22 mouse cellular contexts compared by ENCODE assay signal in the genomic region with DNA sequence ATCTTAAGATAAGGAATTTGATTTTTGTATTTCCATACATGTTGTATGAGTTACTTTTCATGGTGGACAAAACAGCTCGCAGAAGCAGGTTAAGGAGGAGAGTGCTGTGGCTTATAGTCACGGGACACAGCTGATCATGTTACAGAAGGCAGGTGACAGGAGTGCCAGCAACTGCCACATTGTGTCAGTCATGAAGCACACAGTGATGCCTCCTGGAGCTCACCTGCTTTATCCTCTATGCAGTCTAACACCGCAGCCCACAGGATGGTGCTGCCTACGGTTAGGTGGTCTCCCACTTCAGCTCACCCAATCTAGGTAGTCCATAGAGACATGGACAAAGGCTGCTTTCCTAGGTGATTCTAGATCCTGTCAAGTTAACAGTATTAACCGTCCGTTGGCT. TPM values are rescaled to one million over a fixed set of nuclear protein-coding genes. Genes with fewer than 3 reads are reported as not detected.
DNase-seq lines count a peak whose midpoint lies in the region; ATAC-seq and TF ChIP-seq lines count a peak whose summit lies in the region.
"Had no signal": no experiment of that assay in that cellular context is flagged by ENCODE, and none has a peak within 500 bp of the region (broad histone marks: within the 10 kb centered on the region; RNA-seq: fewer than 3 reads in every experiment).

No protein-coding gene starts in this region.

- H3K36me3 ChIP-seq in kidney, adult 2 months (ENCODE audit: control insufficient read depth, insufficient read depth, low read length) = no peaks in the 10 kb centered on the region; the same call in 1 of the 2 replicates
- no peaks in the 10 kb centered on the region for H3K36me3 ChIP-seq in forebrain, embryonic 10.5 days (replicated peaks)
- H3K36me3 ChIP-seq in liver, postnatal 0 days (replicated peaks; ENCODE audit: insufficient read depth, low read length) = no peaks in the 10 kb centered on the region
- H3K36me3 ChIP-seq: embryonic facial prominence, embryonic 15.5 days; forebrain, embryonic 15.5 days; liver, embryonic 13.5 days; lung, embryonic 15.5 days; midbrain, embryonic 10.5 days; neural tube, embryonic 15.5 days had no signal

- no peak overlapping the region for H3K27ac ChIP-seq in kidney, adult 2 months (ENCODE audit: insufficient read depth, low read depth, low read length)
- H3K27ac ChIP-seq in forebrain, embryonic 10.5 days = no peak overlapping the region
- H3K27ac ChIP-seq in liver, postnatal 0 days (ENCODE audit: low read depth) = no peak overlapping the region
- H3K27ac ChIP-seq: embryonic facial prominence, embryonic 15.5 days; forebrain, embryonic 15.5 days; hindbrain, embryonic 14.5 days; liver, embryonic 13.5 days; lung, embryonic 15.5 days; midbrain, embryonic 10.5 days; neural tube, embryonic 15.5 days had no signal

- TF ChIP-seq CTCF in kidney, adult 2 months (conservative IDR thresholded peaks at IDR 0.05; ENCODE audit: insufficient read depth, insufficient read length, low read depth, low read length) = no peak
- no peak for TF ChIP-seq CTCF in liver, postnatal 0 days (IDR thresholded peaks at IDR 0.05; ENCODE audit: low read depth)

- no peaks in the 10 kb centered on the region for H3K4me1 ChIP-seq in kidney, adult 2 months (ENCODE audit: control insufficient read depth, insufficient read depth, low read length)
- H3K4me1 ChIP-seq in forebrain, embryonic 10.5 days = no peaks in the 10 kb centered on the region
- H3K4me1 ChIP-seq in liver, postnatal 0 days (ENCODE audit: insufficient read depth) = no peaks in the 10 kb centered on the region
- H3K4me1 ChIP-seq: forebrain, embryonic 15.5 days; liver, embryonic 13.5 days; midbrain, embryonic 10.5 days; neural tube, embryonic 15.5 days had no signal

- no peaks in the 10 kb centered on the region for H3K9me3 ChIP-seq in forebrain, embryonic 10.5 days
- H3K9me3 ChIP-seq in liver, postnatal 0 days (ENCODE audit: low read length) = no peaks in the 10 kb centered on the region
- H3K9me3 ChIP-seq: embryonic facial prominence, embryonic 15.5 days; forebrain, embryonic 15.5 days; liver, embryonic 13.5 days; lung, embryonic 15.5 days; midbrain, embryonic 10.5 days; neural tube, embryonic 15.5 days had no signal

- DNase-seq in testis, postnatal 10 days (ENCODE audit: low spot score) = peak; percentile 21
- DNase-seq in testis, postnatal 14 days (ENCODE audit: low spot score) = no peak
- DNase-seq in naive thymus-derived CD4-positive, alpha-beta T cell, adult 2 months (ENCODE audit: low read depth) = peak; percentile 41
- DNase-seq in kidney, adult 2 months = no peak
- no peak for DNase-seq in forebrain, embryonic 10.5 days (ENCODE audit: extremely low spot score, low spot score)
- DNase-seq in liver, postnatal 0 days = no peak
- DNase-seq: adrenal gland, postnatal 36 days; cerebellum, adult 9-10 months; heart, adult 18-20 months; heart, postnatal 36 days; kidney, postnatal 4 days; layer of hippocampus, adult 9-11 months; liver, embryonic 13.5 days; lung, postnatal 36 days had no signal

- no peak overlapping the region for H3K4me2 ChIP-seq in liver, postnatal 0 days (ENCODE audit: low read depth, low read length)
- H3K4me2 ChIP-seq: embryonic facial prominence, embryonic 15.5 days; forebrain, embryonic 15.5 days; hindbrain, embryonic 14.5 days; liver, embryonic 13.5 days; lung, embryonic 15.5 days; neural tube, embryonic 15.5 days had no signal

- H3K4me3 ChIP-seq in kidney, adult 2 months (ENCODE audit: insufficient read depth, low read depth, low read length) = no peak overlapping the region
- no peak overlapping the region for H3K4me3 ChIP-seq in forebrain, embryonic 10.5 days
- no peak overlapping the region for H3K4me3 ChIP-seq in liver, postnatal 0 days (ENCODE audit: low read depth, low read length)
- H3K4me3 ChIP-seq: embryonic facial prominence, embryonic 15.5 days; forebrain, embryonic 15.5 days; liver, embryonic 13.5 days; lung, embryonic 15.5 days; midbrain, embryonic 10.5 days; neural tube, embryonic 15.5 days had no signal

- H3K9ac ChIP-seq in liver, postnatal 0 days (replicated peaks) = no peak overlapping the region
- H3K9ac ChIP-seq: embryonic facial prominence, embryonic 15.5 days; forebrain, embryonic 15.5 days; hindbrain, embryonic 14.5 days; liver, embryonic 13.5 days; lung, embryonic 15.5 days; neural tube, embryonic 15.5 days had no signal

- no peak for TF ChIP-seq EP300 in liver, postnatal 0 days (IDR thresholded peaks at IDR 0.05; ENCODE audit: low read depth)

- ATAC-seq in granulocyte monocyte progenitor cell, adult 5-6 weeks (replicated peaks; ENCODE audit: poor library complexity, severe bottlenecking) = peak; percentile 41
- no peak for ATAC-seq in liver, postnatal 0 days
- ATAC-seq: forebrain, embryonic 15.5 days; midbrain, embryonic 16.5 days had no signal

- no peak for TF ChIP-seq POLR2A in kidney, adult 2 months (IDR thresholded peaks at IDR 0.05; ENCODE audit: low read depth, low read length)

- no peaks in the 10 kb centered on the region for H3K27me3 ChIP-seq in kidney, adult 2 months (replicated peaks; ENCODE audit: control insufficient read depth, insufficient read depth, low read length)
- H3K27me3 ChIP-seq in forebrain, embryonic 10.5 days (ENCODE audit: poor library complexity, severe bottlenecking) = no peaks in the 10 kb centered on the region
- no peaks in the 10 kb centered on the region for H3K27me3 ChIP-seq in liver, postnatal 0 days (ENCODE audit: insufficient read depth, low read length)
- H3K27me3 ChIP-seq: embryonic facial prominence, embryonic 15.5 days; forebrain, embryonic 15.5 days; liver, embryonic 13.5 days; lung, embryonic 15.5 days; neural tube, embryonic 15.5 days had no signal

- WGBS in kidney, adult 2 months = 86% methylated on average over 6 of the region's 6 CpGs
- 92% methylated on average over 6 of the region's 6 CpGs for WGBS in forebrain, embryonic 10.5 days
- 78% methylated on average over 6 of the region's 6 CpGs for WGBS in liver, postnatal 0 days (ENCODE audit: insufficient replicate concordance)

RNA-seq across cellular contexts. Expression of a gene that starts 11.4 kb away (rescaled TPM):
- total RNA-seq in granulocyte monocyte progenitor cell, adult 5-6 weeks (2014; fragmentation: Nextera tagmentation) = 14.3 and 27.5 TPM in 2 replicates
- total RNA-seq in granulocyte monocyte progenitor cell, adult 5-6 weeks (2017) = 11.0 and 12.8 TPM in 2 replicates
- polyA plus RNA-seq in kidney, adult 2 months (2012; rRNA removed) = 17.3 and 18.8 TPM in 2 replicates
- 10.4 and 10.9 TPM in 2 replicates for polyA plus RNA-seq in forebrain, embryonic 10.5 days (2016; fragmentation: Nextera tagmentation; extraction: Ambion mirVana)
- polyA plus RNA-seq in liver, postnatal 0 days (2015; fragmentation: Nextera tagmentation; extraction: Ambion mirVana) = 2.2 and 2.5 TPM in 2 replicates

Comparison
In these comparisons a context has a peak if more than half of its experiments do, and no peak if none do; other contexts are left out.
1. DNase-seq: peak in testis, postnatal 10 days (single experiment) and naive thymus-derived CD4-positive, alpha-beta T cell, adult 2 months (single experiment); none in testis, postnatal 14 days (single experiment), kidney, adult 2 months (single experiment), forebrain, embryonic 10.5 days (single experiment) and liver, postnatal 0 days (single experiment).